Mouse (Mus musculus) bone marrow, adult 2 months (tissue): ENCODE results near the gene Adad2.

Experiments
- CTCF ChIP-seq: fragments of 200-500 bp; IDR thresholded peaks from 2 replicates; pipeline ENCODE4 v1.5.1; 2011; ENCODE audit warnings: low read length, control low read depth; ENCODE audit not compliant: control insufficient read depth, insufficient read depth
- POLR2A ChIP-seq: fragments of 200-500 bp; IDR thresholded peaks from 2 replicates; pipeline ENCODE4 v1.6.1; 2011; ENCODE audit warnings: low read depth, mild to moderate bottlenecking, control low read depth, low read length, borderline replicate concordance; ENCODE audit not compliant: control insufficient read depth

DNA sequence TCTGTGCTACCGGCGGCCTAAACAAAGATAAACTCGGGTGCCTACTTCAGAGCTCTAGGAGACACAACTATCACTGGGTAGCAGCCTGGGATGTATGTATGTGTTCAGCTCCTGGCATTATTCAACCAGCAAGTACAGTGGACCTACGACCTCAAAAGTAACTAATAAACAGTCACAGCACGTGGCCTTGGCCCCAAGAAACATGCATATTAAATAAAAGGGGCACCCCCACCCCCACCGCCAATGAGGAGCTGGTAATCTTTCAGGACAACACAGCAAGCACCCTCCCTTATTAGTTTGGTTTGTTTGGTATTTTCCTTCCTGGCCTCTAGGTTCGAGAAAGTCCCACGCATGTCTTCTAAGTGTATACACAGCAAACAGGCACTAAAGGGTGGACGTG is 44.3 kb upstream of the Adad2 start:
- TF ChIP-seq POLR2A (no peak), CTCF (no peak)
